Mouse (Mus musculus) neutrophil, adult 83 days (primary cell): ENCODE measurements around the gene Nck1. TPM values are rescaled to one million over a fixed set of nuclear protein-coding genes. Genes with fewer than 3 reads are reported as not detected.

Source experiments
- total RNA-seq, 2 experiments: library from RNA; stranded (reverse); gene quantifications; one replicate each; pipeline ENCODE4 v1.2.4; 2023

Gene Nck1
- 10 to 100 TPM; 56.4 to 58.3 TPM for total RNA-seq

GRCm38 (mm10) chr9:100545715-100546593, at the start of gene Nck1:
Gene Nck1 (minus strand): TSS chr9:100546134.

GRCm38 (mm10) chr9:100570626-100571233, 24.8 kb upstream of the Nck1 start, which contains the start of gene Slc35g2:
Gene Slc35g2 (minus strand): TSS chr9:100571090.

GRCm38 (mm10) chr9:100486431-100486830, 59.5 kb downstream of the Nck1 start, which contains the start of gene Il20rb:
Gene Il20rb (minus strand): TSS chr9:100486788.

Other genes with a start within 250 kb of the Nck1 start
- gene Il20rb, start 59.3 kb downstream of the Nck1 start, total RNA-seq, result 1 to 10 TPM; 1.1 to 1.4 TPM
- not detected for gene Slc35g2, start 25.0 kb upstream of the Nck1 start, total RNA-seq
- gene Stag1, start 51.7 kb upstream of the Nck1 start, total RNA-seq, result 10 to 100 TPM; 51.9 to 58.0 TPM